Mouse (Mus musculus): ENCODE measurements around the gene Nedd4.

DNA sequence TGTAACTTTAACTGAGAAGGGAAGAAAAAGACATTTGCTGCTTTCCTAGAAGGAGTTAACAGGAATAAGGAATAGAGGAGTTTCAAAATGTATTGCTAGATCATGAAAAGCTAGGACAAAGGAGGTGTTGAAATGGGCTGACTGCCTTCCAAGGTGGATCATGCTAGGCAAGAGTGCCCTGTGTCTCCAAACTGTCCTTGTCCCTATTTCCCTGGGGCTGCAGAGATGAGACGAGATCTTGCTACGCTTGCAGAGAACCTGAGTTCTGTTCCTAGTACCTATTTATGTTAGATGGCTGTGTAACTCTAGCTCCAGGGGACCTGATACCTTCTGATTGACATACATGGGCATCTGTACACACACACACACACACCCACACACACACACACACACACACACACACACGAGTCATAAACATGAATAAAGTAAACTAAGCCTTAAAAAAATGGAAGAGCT, 13.6 kb downstream of the Nedd4 start:
- TF ChIP-seq POLR2A (IDR thresholded peaks at IDR 0.05; ENCODE audit: borderline replicate concordance, extremely low read depth, insufficient read depth, insufficient read length, poor library complexity, severe bottlenecking) (no peak), CTCF (IDR thresholded peaks at IDR 0.05; ENCODE audit: borderline replicate concordance, extremely low read depth, insufficient read depth, insufficient read length) (no peak)

All from brain, embryonic 14.5 days (tissue).